Mouse (Mus musculus): ENCODE measurements at regions not wholly inside any gene's neighbourhood (a gene's known extent, or its start where the extent isn't known, plus 50 kb on each side); places are given as distances from the start of the nearest gene placed in this dataset.

DNA sequence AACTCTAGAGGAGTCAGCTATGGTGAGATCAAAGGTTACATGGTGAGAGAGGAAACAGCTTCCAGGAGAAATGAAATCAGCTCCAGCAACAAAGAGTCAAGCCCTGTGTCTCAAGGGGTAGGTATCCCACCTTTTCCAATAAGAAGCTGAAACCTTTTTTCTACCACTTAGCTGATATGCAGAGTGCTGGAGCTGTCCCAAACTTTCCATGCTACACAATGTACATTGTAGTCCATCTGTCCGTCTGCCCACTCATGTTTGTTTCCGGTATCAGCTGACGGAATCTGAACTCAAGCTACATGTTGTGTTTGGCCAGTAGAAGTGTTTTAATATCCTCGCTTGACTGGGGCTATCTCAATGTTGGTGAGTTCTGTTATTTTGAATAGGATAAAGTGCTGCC, 83.6 kb upstream of the Ngf start:
- 83% methylated on average over 4 of the region's 4 CpGs for WGBS
- Histone ChIP-seq H3K36me3 (ENCODE audit: control insufficient read depth, insufficient read depth, low read length) (no peaks in the 10 kb centered on the region), H3K4me3 (replicated peaks; ENCODE audit: low read length) (no peak overlapping the region), H3K9me3 (replicated peaks; ENCODE audit: control insufficient read depth, low read length) (no peaks in the 10 kb centered on the region), H3K9ac (ENCODE audit: low read length) (no peak overlapping the region), H3K4me1 (ENCODE audit: control insufficient read depth, insufficient read depth, low read length) (no peaks in the 10 kb centered on the region), H3K4me2 (ENCODE audit: low read depth, low read length) (no peak overlapping the region), H3K27me3 (ENCODE audit: control insufficient read depth, insufficient read depth, low read length) (no peaks in the 10 kb centered on the region), H3K27ac (ENCODE audit: low read length) (no peak overlapping the region)
- ATAC-seq (ENCODE audit: insufficient read depth, low FRiP score): no peak

DNA sequence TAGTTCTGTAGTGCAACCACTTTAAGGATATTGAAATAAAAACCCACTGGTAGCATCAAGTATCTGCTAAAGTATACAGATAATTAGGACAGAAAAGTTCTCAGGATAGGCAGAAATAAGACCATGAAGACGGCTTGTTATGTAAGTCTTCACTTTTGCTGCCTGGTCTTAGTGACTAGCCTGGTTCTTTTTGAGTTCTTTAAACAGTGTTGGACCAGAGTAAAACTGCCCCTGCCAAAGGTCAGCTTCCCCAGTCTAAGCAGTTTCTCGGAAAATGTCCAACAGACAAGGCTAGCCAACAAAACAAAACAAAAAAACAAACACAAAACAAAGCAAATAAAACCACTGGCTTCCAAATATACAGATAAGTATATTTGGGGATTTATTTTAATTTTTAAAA, 85.1 kb upstream of the Ngf start:
- Histone ChIP-seq H3K27ac (ENCODE audit: low read length) (no peak overlapping the region), H3K36me3 (ENCODE audit: control insufficient read depth, insufficient read depth, low read length) (no peaks in the 10 kb centered on the region), H3K27me3 (ENCODE audit: control insufficient read depth, insufficient read depth, low read length) (no peaks in the 10 kb centered on the region), H3K4me1 (ENCODE audit: control insufficient read depth, insufficient read depth, low read length) (no peaks in the 10 kb centered on the region), H3K4me2 (ENCODE audit: low read depth, low read length) (no peak overlapping the region), H3K4me3 (replicated peaks; ENCODE audit: low read length) (no peak overlapping the region), H3K9me3 (replicated peaks; ENCODE audit: control insufficient read depth, low read length) (no peaks in the 10 kb centered on the region), H3K9ac (ENCODE audit: low read length) (no peak overlapping the region)
- no peak for ATAC-seq (ENCODE audit: insufficient read depth, low FRiP score)
- WGBS: 67% methylated on average over 2 of the region's 2 CpGs

DNA sequence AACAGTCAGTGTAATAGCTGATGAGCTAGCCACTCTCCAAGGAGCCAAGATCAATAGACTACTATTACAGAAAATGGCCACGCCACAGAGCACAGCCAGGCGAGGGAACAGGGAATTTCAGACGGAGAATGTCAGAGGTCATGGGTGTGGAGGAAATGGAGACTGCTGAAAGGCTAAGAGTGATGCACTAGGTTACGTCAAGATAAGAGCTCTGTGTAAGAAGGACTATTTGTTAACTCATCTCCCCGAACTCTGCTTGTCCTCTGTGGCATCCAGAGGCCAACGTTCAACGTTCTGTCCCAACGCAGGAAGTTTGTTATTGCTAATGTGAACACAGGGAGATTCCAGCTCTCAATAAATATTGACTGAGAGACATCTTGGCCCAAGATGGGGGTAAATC, 86.0 kb upstream of the Ngf start:
- Histone ChIP-seq H3K36me3 (ENCODE audit: control insufficient read depth, insufficient read depth, low read length) (no peaks in the 10 kb centered on the region), H3K9me3 (replicated peaks; ENCODE audit: control insufficient read depth, low read length) (no peaks in the 10 kb centered on the region), H3K4me3 (replicated peaks; ENCODE audit: low read length) (no peak overlapping the region), H3K27ac (ENCODE audit: low read length) (no peak overlapping the region), H3K9ac (ENCODE audit: low read length) (no peak overlapping the region), H3K4me1 (ENCODE audit: control insufficient read depth, insufficient read depth, low read length) (no peaks in the 10 kb centered on the region), H3K27me3 (ENCODE audit: control insufficient read depth, insufficient read depth, low read length) (no peaks in the 10 kb centered on the region), H3K4me2 (ENCODE audit: low read depth, low read length) (no peak overlapping the region)
- no peak for ATAC-seq (ENCODE audit: insufficient read depth, low FRiP score)
- WGBS: 37% methylated on average over 8 of the region's 8 CpGs

DNA sequence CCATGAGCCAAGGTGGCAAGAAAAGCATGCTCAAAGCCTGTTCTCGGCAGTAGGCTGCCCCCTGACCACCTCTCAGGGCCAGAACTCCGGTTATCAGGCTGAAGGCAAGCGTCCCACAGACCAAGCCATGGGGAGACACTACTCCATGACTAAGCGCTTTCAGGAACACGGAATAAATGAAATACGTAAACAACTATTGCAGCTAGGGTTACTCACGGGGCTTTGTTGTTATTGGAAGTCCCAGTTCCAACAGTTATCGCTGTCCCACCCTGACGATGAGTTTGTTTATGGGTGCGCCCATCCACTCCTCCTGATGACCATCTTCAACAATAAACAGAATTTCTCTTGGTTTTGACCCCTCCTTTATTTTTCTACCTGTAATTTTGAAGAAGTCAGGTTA, 88.0 kb upstream of the Ngf start:
- WGBS: 84% methylated on average over 10 of the region's 10 CpGs
- no peak for ATAC-seq (ENCODE audit: insufficient read depth, low FRiP score)

GRCm38 (mm10) chr3:102374381-102375060, 95.2 kb upstream of the Ngf start:
- H3K4me3 ChIP-seq (replicated peaks; ENCODE audit: low read length): no peak overlapping the region
- no peaks in the 10 kb centered on the region for H3K9me3 ChIP-seq (replicated peaks; ENCODE audit: control insufficient read depth, low read length)
- H3K27me3 ChIP-seq (ENCODE audit: control insufficient read depth, insufficient read depth, low read length): no peaks in the 10 kb centered on the region
- no peak overlapping the region for H3K9ac ChIP-seq (ENCODE audit: low read length)
- H3K36me3 ChIP-seq (ENCODE audit: control insufficient read depth, insufficient read depth, low read length): no peaks in the 10 kb centered on the region
- H3K4me1 ChIP-seq (ENCODE audit: control insufficient read depth, insufficient read depth, low read length): no peaks in the 10 kb centered on the region
- ATAC-seq (ENCODE audit: insufficient read depth, low FRiP score): no peak
- H3K27ac ChIP-seq (ENCODE audit: low read length): no peak overlapping the region
- WGBS: 80% methylated on average over 5 of the region's 5 CpGs
- no peak overlapping the region for H3K4me2 ChIP-seq (ENCODE audit: low read depth, low read length)

More for the DNA sequence above, 88.0 kb upstream of the Ngf start:
- Histone ChIP-seq H3K36me3 (ENCODE audit: control insufficient read depth, insufficient read depth, low read length) (no peaks in the 10 kb centered on the region), H3K27me3 (ENCODE audit: control insufficient read depth, insufficient read depth, low read length) (no peaks in the 10 kb centered on the region), H3K4me2 (ENCODE audit: low read depth, low read length) (no peak overlapping the region), H3K27ac (ENCODE audit: low read length) (no peak overlapping the region), H3K9me3 (replicated peaks; ENCODE audit: control insufficient read depth, low read length) (no peaks in the 10 kb centered on the region), H3K4me3 (replicated peaks; ENCODE audit: low read length) (no peak overlapping the region), H3K9ac (ENCODE audit: low read length) (no peak overlapping the region), H3K4me1 (ENCODE audit: control insufficient read depth, insufficient read depth, low read length) (no peaks in the 10 kb centered on the region)

- WGBS: 71% methylated on average over 8 of the region's 8 CpGs
- no peak for ATAC-seq (ENCODE audit: insufficient read depth, low FRiP score)
- H3K4me2 ChIP-seq (ENCODE audit: low read depth, low read length): no peak overlapping the region
- no peaks in the 10 kb centered on the region for H3K27me3 ChIP-seq (ENCODE audit: control insufficient read depth, insufficient read depth, low read length)
- H3K4me1 ChIP-seq (ENCODE audit: control insufficient read depth, insufficient read depth, low read length): no peaks in the 10 kb centered on the region
- H3K4me3 ChIP-seq (replicated peaks; ENCODE audit: low read length): no peak overlapping the region
- no peak overlapping the region for H3K9ac ChIP-seq (ENCODE audit: low read length)
- H3K9me3 ChIP-seq (replicated peaks; ENCODE audit: control insufficient read depth, low read length): no peaks in the 10 kb centered on the region
- no peak overlapping the region for H3K27ac ChIP-seq (ENCODE audit: low read length)
- no peaks in the 10 kb centered on the region for H3K36me3 ChIP-seq (ENCODE audit: control insufficient read depth, insufficient read depth, low read length)
Measured at GRCm38 (mm10) chr3:102372205-102372899, 97.4 kb upstream of the Ngf start.

DNA sequence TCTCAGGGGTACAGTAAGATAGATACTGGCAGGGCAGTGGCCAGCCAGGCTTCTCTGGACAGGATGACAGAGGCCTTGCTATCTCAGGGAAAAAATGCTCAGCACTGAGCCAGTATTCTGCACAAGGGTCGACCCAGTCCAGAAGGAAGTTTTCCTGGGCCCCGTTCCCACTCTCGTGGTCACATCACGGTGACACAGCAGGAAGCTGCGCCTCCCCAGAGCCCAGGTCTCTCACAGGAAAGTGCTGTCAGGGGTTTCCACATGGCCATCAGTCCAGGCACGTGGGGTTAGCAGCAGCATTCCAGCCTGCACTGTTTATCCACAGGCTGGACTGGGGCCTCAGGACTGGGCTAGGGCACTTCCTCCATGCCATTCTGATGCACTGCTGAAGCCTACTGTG, 103.5 kb upstream of the Ngf start:
- no peaks in the 10 kb centered on the region for H3K36me3 ChIP-seq (ENCODE audit: control insufficient read depth, insufficient read depth, low read length)
- no peaks in the 10 kb centered on the region for H3K9me3 ChIP-seq (replicated peaks; ENCODE audit: control insufficient read depth, low read length)
- no peaks in the 10 kb centered on the region for H3K27me3 ChIP-seq (ENCODE audit: control insufficient read depth, insufficient read depth, low read length)
- no peak for ATAC-seq (ENCODE audit: insufficient read depth, low FRiP score)
- no peak overlapping the region for H3K4me2 ChIP-seq (ENCODE audit: low read depth, low read length)
- H3K4me3 ChIP-seq (replicated peaks; ENCODE audit: low read length): no peak overlapping the region
- no peaks in the 10 kb centered on the region for H3K4me1 ChIP-seq (ENCODE audit: control insufficient read depth, insufficient read depth, low read length)
- no peak overlapping the region for H3K9ac ChIP-seq (ENCODE audit: low read length)
- WGBS: 46% methylated on average over 6 of the region's 6 CpGs
- no peak overlapping the region for H3K27ac ChIP-seq (ENCODE audit: low read length)

- Histone ChIP-seq H3K9ac (ENCODE audit: low read length) (no peak overlapping the region), H3K4me1 (ENCODE audit: control insufficient read depth, insufficient read depth, low read length) (no peaks in the 10 kb centered on the region), H3K27ac (ENCODE audit: low read length) (no peak overlapping the region), H3K36me3 (ENCODE audit: control insufficient read depth, insufficient read depth, low read length) (no peaks in the 10 kb centered on the region), H3K4me2 (ENCODE audit: low read depth, low read length) (no peak overlapping the region), H3K9me3 (replicated peaks; ENCODE audit: control insufficient read depth, low read length) (no peaks in the 10 kb centered on the region), H3K4me3 (replicated peaks; ENCODE audit: low read length) (no peak overlapping the region), H3K27me3 (ENCODE audit: control insufficient read depth, insufficient read depth, low read length) (no peaks in the 10 kb centered on the region)
- no peak for ATAC-seq (ENCODE audit: insufficient read depth, low FRiP score)
- WGBS: 70% methylated on average over 5 of the region's 5 CpGs
Measured at GRCm38 (mm10) chr3:102364326-102364935, 105.3 kb upstream of the Ngf start.

- 56% methylated on average over 9 of the region's 9 CpGs for WGBS
- no peak overlapping the region for H3K4me3 ChIP-seq (replicated peaks; ENCODE audit: low read length)
- no peak overlapping the region for H3K4me2 ChIP-seq (ENCODE audit: low read depth, low read length)
- H3K36me3 ChIP-seq (ENCODE audit: control insufficient read depth, insufficient read depth, low read length): no peaks in the 10 kb centered on the region
- no peaks in the 10 kb centered on the region for H3K27me3 ChIP-seq (ENCODE audit: control insufficient read depth, insufficient read depth, low read length)
- no peak for ATAC-seq (ENCODE audit: insufficient read depth, low FRiP score)
- H3K27ac ChIP-seq (ENCODE audit: low read length): no peak overlapping the region
- H3K9me3 ChIP-seq (replicated peaks; ENCODE audit: control insufficient read depth, low read length): no peaks in the 10 kb centered on the region
- no peaks in the 10 kb centered on the region for H3K4me1 ChIP-seq (ENCODE audit: control insufficient read depth, insufficient read depth, low read length)
- H3K9ac ChIP-seq (ENCODE audit: low read length): no peak overlapping the region
Measured at GRCm38 (mm10) chr3:102360732-102361280, 108.9 kb upstream of the Ngf start.

Measured in stomach, embryonic 16.5 days (tissue).